8 mouse cellular contexts compared by ENCODE assay signal in genomic region chr5:110979861-110980346, GRCm38 (mm10).
DNase-seq lines count a peak whose midpoint lies in the region; ATAC-seq and TF ChIP-seq lines count a peak whose summit lies in the region.

No protein-coding gene starts in this region.

- H3K36me3 ChIP-seq in C2C12 (ENCODE audit: control insufficient read depth, insufficient read depth), result no peaks in the 10 kb centered on the region
- no peaks in the 10 kb centered on the region for H3K36me3 ChIP-seq in embryonic facial prominence, embryonic 14.5 days (ENCODE audit: control insufficient read depth, insufficient read depth, low read length)
- H3K36me3 ChIP-seq in heart, embryonic 15.5 days, result no peaks in the 10 kb centered on the region
- H3K36me3 ChIP-seq in kidney, embryonic 16.5 days (ENCODE audit: insufficient read depth, low read length), result no peaks in the 10 kb centered on the region
- H3K36me3 ChIP-seq in lung, postnatal 0 days (ENCODE audit: insufficient read depth, low read length), result no peaks in the 10 kb centered on the region

- in situ Hi-C loops in Patski (cut with MboI; ENCODE audit: low pct_unique_long_range_greater_than_20kb), result loop anchor here (5.0 kb wide), 2 partner anchors 227 to 277 kb away; no protein-coding TSS in a partner anchor

- no peaks in the 10 kb centered on the region for H3K27me3 ChIP-seq in C2C12 (ENCODE audit: control insufficient read depth, insufficient read depth, insufficient read length)
- no peaks in the 10 kb centered on the region for H3K27me3 ChIP-seq in Patski
- no peaks in the 10 kb centered on the region for H3K27me3 ChIP-seq in embryonic facial prominence, embryonic 14.5 days (replicated peaks; ENCODE audit: control insufficient read depth, insufficient read depth, low read length)
- 0 out of 2 replicates have a peak, but pooled peaks cover 2% of the 10 kb centered on the region for H3K27me3 ChIP-seq in heart, embryonic 15.5 days
- no peaks in the 10 kb centered on the region for H3K27me3 ChIP-seq in kidney, embryonic 16.5 days (ENCODE audit: insufficient read depth, low read length)
- no peaks in the 10 kb centered on the region for H3K27me3 ChIP-seq in lung, postnatal 0 days (replicated peaks; ENCODE audit: insufficient read depth, low read length)

- H3K9me3 ChIP-seq in embryonic facial prominence, embryonic 14.5 days (ENCODE audit: control insufficient read depth, low read length), result no peaks in the 10 kb centered on the region
- H3K9me3 ChIP-seq in heart, embryonic 15.5 days (replicated peaks), result no peaks in the 10 kb centered on the region
- H3K9me3 ChIP-seq in kidney, embryonic 16.5 days (ENCODE audit: low read length), result no peaks in the 10 kb centered on the region
- no peaks in the 10 kb centered on the region for H3K9me3 ChIP-seq in lung, postnatal 0 days (ENCODE audit: low read length)

- TF ChIP-seq CTCF in C2C12 (IDR thresholded peaks at IDR 0.05; ENCODE audit: control insufficient read depth, insufficient read depth, insufficient read length), result no peak
- TF ChIP-seq CTCF in Patski (IDR thresholded peaks at IDR 0.05), result no peak
- TF ChIP-seq CTCF in lung, postnatal 0 days (IDR thresholded peaks at IDR 0.05), result no peak

- H3K9ac ChIP-seq in embryonic facial prominence, embryonic 14.5 days (ENCODE audit: low read depth, low read length), result peak overlapping the region; percentile 83
- H3K9ac ChIP-seq in heart, embryonic 15.5 days, result peak overlapping the region; percentile 81
- peak overlapping the region; percentile 91 for H3K9ac ChIP-seq in kidney, embryonic 16.5 days (replicated peaks; ENCODE audit: low read length)
- peak overlapping the region; percentile 63 for H3K9ac ChIP-seq in lung, postnatal 0 days (replicated peaks; ENCODE audit: low read depth)

- WGBS in embryonic facial prominence, embryonic 14.5 days, result 1% methylated on average over 14 of the region's 14 CpGs
- WGBS in heart, embryonic 15.5 days, result under 1% methylated on average over 14 of the region's 14 CpGs
- WGBS in kidney, embryonic 16.5 days, result under 1% methylated on average over 14 of the region's 14 CpGs
- 0% methylated on average over 14 of the region's 14 CpGs for WGBS in lung, postnatal 0 days

- peak overlapping the region; percentile 81 for H3K4me2 ChIP-seq in embryonic facial prominence, embryonic 14.5 days (ENCODE audit: low read depth, low read length)
- peak overlapping the region; percentile 96 for H3K4me2 ChIP-seq in heart, embryonic 15.5 days
- peak overlapping the region; percentile 91 for H3K4me2 ChIP-seq in kidney, embryonic 16.5 days (replicated peaks; ENCODE audit: low read depth, low read length)
- H3K4me2 ChIP-seq in lung, postnatal 0 days (replicated peaks; ENCODE audit: low read depth, low read length), result peak overlapping the region; percentile 89

- peak; percentile 65 for TF ChIP-seq EP300 in lung, postnatal 0 days (IDR thresholded peaks at IDR 0.05)

- peak; percentile 28 for ATAC-seq in Patski
- peak; percentile 53 for ATAC-seq in embryonic facial prominence, embryonic 14.5 days (ENCODE audit: low read depth)
- no peak for ATAC-seq in heart, embryonic 15.5 days (replicated peaks; ENCODE audit: insufficient number of reproducible peaks, insufficient read depth, low FRiP score, low read depth)
- ATAC-seq in kidney, embryonic 16.5 days (ENCODE audit: low FRiP score, low TSS enrichment), result peak; percentile 24; the same call in 1 of the 2 replicates
- peak; percentile 70 for ATAC-seq in lung, postnatal 0 days

- POLR2A ChIA-PET in Patski (lab: Charles Lee), result interaction anchor here (0.6 to 0.7 kb wide), 2 partner anchors 48 to 279 kb away, joined by 3 to 4 read pairs; no protein-coding TSS in a partner anchor

- CTCF ChIA-PET in Patski (lab: Charles Lee), result interaction anchor here (0.9 to 1.1 kb wide), 2 partner anchors 225 to 289 kb away, joined by 3 read pairs; no protein-coding TSS in a partner anchor

- H3K79me2 ChIP-seq in C2C12 (ENCODE audit: control insufficient read depth, insufficient read depth), result no peaks in the 10 kb centered on the region

- peak overlapping the region; percentile 26 for H3K4me3 ChIP-seq in C2C12 (ENCODE audit: insufficient read depth, poor library complexity, severe bottlenecking)
- H3K4me3 ChIP-seq in embryonic facial prominence, embryonic 14.5 days (ENCODE audit: low read depth, low read length), result peak overlapping the region; percentile 78
- peak overlapping the region; percentile 81 for H3K4me3 ChIP-seq in heart, embryonic 15.5 days
- H3K4me3 ChIP-seq in kidney, embryonic 16.5 days (ENCODE audit: low read length), result peak overlapping the region; percentile 81
- peak overlapping the region; percentile 66 for H3K4me3 ChIP-seq in lung, postnatal 0 days (ENCODE audit: low read depth, low read length)

- peak overlapping the region; percentile 96 for H3K27ac ChIP-seq in embryonic facial prominence, embryonic 14.5 days (replicated peaks; ENCODE audit: low read depth, low read length)
- peak overlapping the region; percentile 90 for H3K27ac ChIP-seq in heart, embryonic 15.5 days
- peak overlapping the region; percentile 92 for H3K27ac ChIP-seq in kidney, embryonic 16.5 days (ENCODE audit: low read length)
- peak overlapping the region; percentile 95 for H3K27ac ChIP-seq in lung, postnatal 0 days (ENCODE audit: low read length)

- DNase-seq in Patski (ENCODE audit: low read depth, low spot score), result peak; percentile 50
- peak; percentile 92 for DNase-seq in embryonic facial prominence, embryonic 14.5 days (ENCODE audit: low spot score)
- DNase-seq in lung, postnatal 0 days (ENCODE audit: low spot score), result peak; percentile 94
- DNase-seq in ovary, postnatal 10 days (ENCODE audit: low spot score), result peak; percentile 24
- no peak for DNase-seq in c-Kit-positive CD71-positive TER-119-positive erythroid progenitor cells, embryonic 14.5 days (ENCODE audit: low spot score)

- H3K4me1 ChIP-seq in embryonic facial prominence, embryonic 14.5 days (ENCODE audit: control insufficient read depth, insufficient read depth, low read length), result peaks cover 26% of the 10 kb centered on the region
- H3K4me1 ChIP-seq in heart, embryonic 15.5 days (replicated peaks), result peaks cover 14% of the 10 kb centered on the region
- H3K4me1 ChIP-seq in kidney, embryonic 16.5 days (ENCODE audit: insufficient read depth, low read length), result peaks cover 28% of the 10 kb centered on the region
- H3K4me1 ChIP-seq in lung, postnatal 0 days (ENCODE audit: insufficient read depth, low read depth, low read length), result no peaks in the 10 kb centered on the region; the same call in 1 of the 2 replicates

- H3K79me3 ChIP-seq in C2C12 (ENCODE audit: low read depth), result no peaks in the 10 kb centered on the region

- H3ac ChIP-seq in C2C12 (ENCODE audit: control insufficient read depth, insufficient read length, low read depth), result peak overlapping the region; percentile 31

TF ChIP-seq in C2C12, 6 proteins besides CTCF, POLR2A, EP300 and RAD21:
- no peak for TF ChIP-seq MYOG (IDR thresholded peaks at IDR 0.05; ENCODE audit: control insufficient read depth, extremely low read depth, insufficient read length)
- no peak for TF ChIP-seq CEBPB (IDR thresholded peaks at IDR 0.05; ENCODE audit: low read depth)
- TF ChIP-seq MYOD1 (IDR thresholded peaks at IDR 0.05; ENCODE audit: control insufficient read depth, insufficient read length, low read depth), result peak; percentile 34
- no peak for TF ChIP-seq USF1 (IDR thresholded peaks at IDR 0.05; ENCODE audit: low read depth)
- no peak for TF ChIP-seq FOSL1 (IDR thresholded peaks at IDR 0.05; ENCODE audit: insufficient read depth, low read length, poor library complexity, severe bottlenecking)
- TF ChIP-seq MAX (IDR thresholded peaks at IDR 0.05), result no peak

Comparison
In these comparisons a context has a peak if more than half of its experiments do, and no peak if none do; other contexts are left out.
1. H3K4me3 ChIP-seq: peak in every context shown above with its lines; median percentile 81 in heart, embryonic 15.5 days; 81 in kidney, embryonic 16.5 days; 78 in embryonic facial prominence, embryonic 14.5 days; 66 in lung, postnatal 0 days; 26 in C2C12.